Mouse (Mus musculus) bone marrow, adult 2 months (tissue): Measurements from ENCODE around the gene Glyctk.

Experiments used
- CTCF ChIP-seq: fragments of 200-500 bp; IDR thresholded peaks from 2 replicates; pipeline ENCODE4 v1.5.1; 2011; ENCODE audit warnings: low read length, control low read depth; ENCODE audit not compliant: control insufficient read depth, insufficient read depth
- POLR2A ChIP-seq: fragments of 200-500 bp; IDR thresholded peaks from 2 replicates; pipeline ENCODE4 v1.6.1; 2011; ENCODE audit warnings: low read depth, mild to moderate bottlenecking, control low read depth, low read length, borderline replicate concordance; ENCODE audit not compliant: control insufficient read depth

- no peak for TF ChIP-seq CTCF
- no peak for TF ChIP-seq POLR2A
Measured at GRCm38 (mm10) chr9:106141955-106142354, 16.0 kb downstream of the Glyctk start.
